Mouse (Mus musculus): ENCODE measurements around the gene Klc4.

DNA sequence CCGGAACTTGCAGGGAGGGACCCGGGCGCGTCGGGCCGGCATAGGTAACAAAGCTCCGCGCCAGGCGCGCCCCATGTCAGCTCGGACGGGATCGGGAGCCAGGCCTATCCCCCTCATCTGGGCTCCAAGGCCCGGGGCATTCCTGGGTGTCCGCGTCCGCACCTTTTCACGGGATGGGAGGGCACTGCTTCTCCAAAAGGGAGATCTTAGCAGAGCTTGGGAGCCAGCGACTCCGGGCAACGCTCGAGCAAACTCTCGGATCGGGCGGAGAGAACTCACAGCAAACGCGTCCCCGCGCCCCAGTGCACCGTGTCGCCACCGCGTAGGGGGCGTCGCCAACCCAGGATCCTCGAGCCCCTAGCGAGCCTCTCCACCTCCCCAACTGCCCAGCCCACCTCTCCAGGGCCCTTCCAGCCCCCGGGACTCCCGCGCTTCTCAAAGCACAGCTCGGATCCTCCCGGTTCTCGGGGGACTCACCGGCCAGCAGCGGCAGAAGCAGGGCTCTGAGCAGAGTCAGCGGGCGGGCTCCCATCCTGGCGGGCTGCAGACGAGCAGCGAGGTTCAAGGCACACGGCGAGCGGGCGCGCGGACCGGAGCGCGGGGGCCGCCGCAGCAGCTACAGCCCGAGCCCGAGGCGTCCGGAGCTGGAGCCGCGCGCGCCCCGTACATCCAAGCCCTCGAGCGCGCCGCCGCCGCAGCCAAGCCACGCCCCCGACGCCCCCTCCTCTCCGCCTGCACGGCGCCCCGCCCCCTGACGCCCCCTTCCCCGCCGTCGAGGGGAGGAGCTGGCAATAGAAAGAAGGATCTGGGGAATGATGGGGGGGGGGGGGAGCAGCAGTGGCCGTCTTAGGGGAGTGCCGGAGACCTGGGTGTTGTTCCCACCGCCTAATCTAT lies 16.8 kb downstream of the Klc4 start, which contains the start of gene Ptk7:
- no peak for TF ChIP-seq CTCF (IDR thresholded peaks at IDR 0.05; ENCODE audit: low read depth)
- no peak for TF ChIP-seq EP300 (IDR thresholded peaks at IDR 0.05; ENCODE audit: low read depth)
